Mouse (Mus musculus) left cerebral cortex, postnatal 10 days (tissue): ENCODE results near the gene Lmna. TPM values are rescaled to one million over a fixed set of nuclear protein-coding genes. Genes with fewer than 3 reads are reported as not detected.

ENCODE experiments used
- DNase-seq, 2 experiments: peaks; one replicate each; pipeline ENCODE4 v3.0.0; 2021 to 2022; ENCODE audit warnings: low spot score in 2 of 2, mixed read lengths in 1 of 2; ENCODE audit errors: extremely low spot score in 1 of 2
- intact Hi-C: fragments of 180-260 bp; cut with DNase I; formaldehyde crosslinking; loops from one replicate; pipeline ENCODE4 v1.15.1; 2025
- total RNA-seq, 2 experiments: library from RNA; stranded (reverse); gene quantifications; 2 replicates each; pipeline ENCODE4 v1.2.3; 2021

Gene Lmna
- total RNA-seq, 2 experiments from 2014 or later = 47.2 to 48.6 TPM

- peak; percentile 73 to 92 for DNase-seq
- intact Hi-C loops = loop anchor here (2.0 kb wide), 1 partner anchor 120 kb away; no protein-coding TSS in a partner anchor
Measured at GRCm38 (mm10) chr3:88526157-88527131, 16.7 kb upstream of the Lmna start.

- DNase-seq = no peak
- intact Hi-C loops = no loop called here
Measured at GRCm38 (mm10) chr3:88525021-88525420, 15.3 kb upstream of the Lmna start.

- intact Hi-C loops = loop anchor here (2.0 kb wide), 1 partner anchor 40 kb away; no protein-coding TSS in a partner anchor
- DNase-seq = no peak
Measured at GRCm38 (mm10) chr3:88523027-88523426, 13.3 kb upstream of the Lmna start.

GRCm38 (mm10) chr3:88521803-88522331 lies 12.1 kb upstream of the Lmna start:
- peak in 1 of 2 experiments; percentile 73 for DNase-seq
- intact Hi-C loops = loop anchor here (1.0 to 2.0 kb wide), 2 partner anchors 33 to 39 kb away; no protein-coding TSS in a partner anchor

GRCm38 (mm10) chr3:88521156-88521555 lies 11.4 kb upstream of the Lmna start:
- no peak for DNase-seq
- intact Hi-C loops = no loop called here

- DNase-seq = no peak
- intact Hi-C loops = no loop called here
Measured at GRCm38 (mm10) chr3:88520078-88520477, 10.3 kb upstream of the Lmna start.

- intact Hi-C loops = no loop called here
Measured at GRCm38 (mm10) chr3:88518411-88518810, 8.7 kb upstream of the Lmna start.

GRCm38 (mm10) chr3:88516407-88516806 lies 6.7 kb upstream of the Lmna start:
- DNase-seq = no peak
- intact Hi-C loops = no loop called here

More at GRCm38 (mm10) chr3:88518411-88518810, 8.7 kb upstream of the Lmna start:
- no peak for DNase-seq

- intact Hi-C loops = no loop called here
- DNase-seq = no peak
Measured at GRCm38 (mm10) chr3:88515095-88515386, 5.3 kb upstream of the Lmna start.

GRCm38 (mm10) chr3:88514231-88515094 lies 4.7 kb upstream of the Lmna start:
- DNase-seq = no peak
- intact Hi-C loops = no loop called here

- intact Hi-C loops = no loop called here
- DNase-seq = no peak
Measured at GRCm38 (mm10) chr3:88513546-88514115, 3.9 kb upstream of the Lmna start.

- intact Hi-C loops = no loop called here
- no peak for DNase-seq
Measured at GRCm38 (mm10) chr3:88512896-88513545, 3.3 kb upstream of the Lmna start.

GRCm38 (mm10) chr3:88512141-88512895 lies 2.6 kb upstream of the Lmna start:
- intact Hi-C loops = no loop called here
- no peak for DNase-seq

GRCm38 (mm10) chr3:88511559-88511958 lies 1.8 kb upstream of the Lmna start:
- intact Hi-C loops = no loop called here
- DNase-seq = no peak

- intact Hi-C loops = no loop called here
Measured at GRCm38 (mm10) chr3:88510421-88511289, 899 bp upstream of the Lmna start.

GRCm38 (mm10) chr3:88509250-88509649 lies 506 bp downstream of the Lmna start:
- intact Hi-C loops = no loop called here
- DNase-seq = no peak

More at GRCm38 (mm10) chr3:88510421-88511289, 899 bp upstream of the Lmna start:
- DNase-seq = no peak

GRCm38 (mm10) chr3:88505765-88506164 lies 4.0 kb downstream of the Lmna start:
- no peak for DNase-seq
- intact Hi-C loops = no loop called here
